Mouse (Mus musculus) lung, postnatal 0 days (tissue): ENCODE data around the gene Smo. TPM values are rescaled to one million over a fixed set of nuclear protein-coding genes. Genes with fewer than 3 reads are reported as not detected.

Source experiments
- ATAC-seq: fragments of 200-750 bp; cut with Nextera tagmentation; 2 replicates; pipeline ENCODE4 v1.8.0; 2017; ENCODE audit warnings: moderate library complexity
- DNase-seq: peaks from one replicate; pipeline ENCODE4 v3.0.0-alpha.2; 2016; ENCODE audit warnings: low spot score
- H3K27ac ChIP-seq: fragments of 300-500 bp; sonication (generic); 2 replicates; pipeline ENCODE4 v1.5.1; 2014; ENCODE audit warnings: antibody characterized with exemption, mild to moderate bottlenecking, low read length, mixed read lengths
- H3K27me3 ChIP-seq: fragments of 300-500 bp; sonication (generic); replicated peaks from 2 replicates; pipeline ENCODE4 v1.6.1; 2014; ENCODE audit warnings: low read length, mixed read lengths; ENCODE audit not compliant: insufficient read depth
- H3K36me3 ChIP-seq: fragments of 300-500 bp; sonication (generic); 2 replicates; pipeline ENCODE4 v1.6.1; 2014; ENCODE audit warnings: low read length, mixed read lengths; ENCODE audit not compliant: insufficient read depth
- H3K4me1 ChIP-seq: fragments of 300-500 bp; sonication (generic); 2 replicates; pipeline ENCODE4 v1.6.1; 2014; ENCODE audit warnings: antibody characterized with exemption, low read depth, low read length, mixed read lengths; ENCODE audit not compliant: insufficient read depth
- H3K4me2 ChIP-seq: fragments of 300-500 bp; sonication (generic); replicated peaks from 2 replicates; pipeline ENCODE4 v1.6.1; 2014; ENCODE audit warnings: low read depth, mild to moderate bottlenecking, low read length, moderate library complexity, mixed read lengths
- H3K4me3 ChIP-seq: fragments of 300-500 bp; sonication (generic); 2 replicates; pipeline ENCODE4 v1.5.1; 2014; ENCODE audit warnings: low read depth, low read length
- H3K9ac ChIP-seq: fragments of 300-500 bp; sonication (generic); replicated peaks from 2 replicates; pipeline ENCODE4 v1.6.1; 2014; ENCODE audit warnings: low read depth, mild to moderate bottlenecking
- H3K9me3 ChIP-seq: fragments of 300-500 bp; sonication (generic); 2 replicates; pipeline ENCODE4 v1.6.1; 2016; ENCODE audit warnings: low read length, mixed read lengths
- CTCF ChIP-seq: IDR thresholded peaks from 2 replicates; pipeline ENCODE4 v1.5.1; 2016; ENCODE audit warnings: antibody characterized with exemption, mild to moderate bottlenecking
- EP300 ChIP-seq: IDR thresholded peaks from 2 replicates; pipeline ENCODE4 v1.6.1; 2016; ENCODE audit warnings: antibody characterized with exemption, mild to moderate bottlenecking, control low read depth
- whole genome bisulfite sequencing: fragments of 180-500 bp; shearing (Covaris S2); extraction: QIAGEN DNeasy Blood & Tissue Kit; methylation state at CpG from one replicate; pipeline ENCODE4 v1.1.7; 2014; 5-methylcytosine and 5-hydroxymethylcytosine counted together
- polyA plus RNA-seq: library from polyadenylated mRNA; unstranded; fragments of >200 nt; fragmentation: Nextera tagmentation; extraction: Ambion mirVana; gene quantifications from 2 replicates; pipeline ENCODE4 v1.2.1, GENCODE M21; 2015

The Smo gene
- polyA plus RNA-seq, 1 experiment from 2014 or later, result 8.8 TPM

GRCm38 (mm10) chr6:29718894-29719329 is 16.4 kb upstream of the Smo start:
- H3K9ac ChIP-seq, result no peak overlapping the region
- H3K27ac ChIP-seq, result no peak overlapping the region
- ATAC-seq (peak; percentile 61), DNase-seq (peak; percentile 43)
- no peaks in the 10 kb centered on the region; the same call in 1 of the 2 replicates for H3K4me1 ChIP-seq
- H3K4me3 ChIP-seq, result peak overlapping the region; percentile 34
- H3K4me2 ChIP-seq, result peak overlapping the region; percentile 60
- no peak for TF ChIP-seq EP300
- no peak for TF ChIP-seq CTCF
- H3K27me3 ChIP-seq, result peaks cover 3% of the 10 kb centered on the region; the same call in 1 of the 2 replicates
- no peaks in the 10 kb centered on the region for H3K36me3 ChIP-seq
- 4% methylated on average over 14 of the region's 15 CpGs for WGBS
- H3K9me3 ChIP-seq, result no peaks in the 10 kb centered on the region

DNA sequence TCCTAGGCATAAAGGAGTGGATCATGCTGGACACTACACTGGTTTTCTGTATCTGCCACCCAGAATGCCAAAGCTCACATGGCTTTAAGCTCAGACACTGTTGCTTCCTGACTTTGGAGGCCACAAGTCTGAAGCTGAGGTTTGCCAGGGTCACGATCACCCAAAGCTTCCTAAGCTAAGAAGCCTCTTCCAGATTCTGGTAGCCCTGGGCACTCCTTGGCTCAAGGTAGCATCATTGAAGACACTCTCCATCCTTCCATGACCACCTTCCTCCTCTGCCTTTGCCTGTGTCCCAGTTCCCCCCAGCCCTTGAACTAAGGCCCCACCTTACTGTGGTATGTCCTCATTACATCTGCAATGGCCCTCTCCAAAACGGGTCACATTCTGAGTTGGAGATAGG is 13.4 kb upstream of the Smo start:
- Histone ChIP-seq H3K4me3 (no peak overlapping the region), H3K4me2 (no peak overlapping the region), H3K27ac (no peak overlapping the region), H3K4me1 (no peaks in the 10 kb centered on the region; the same call in 1 of the 2 replicates), H3K9me3 (no peaks in the 10 kb centered on the region), H3K36me3 (no peaks in the 10 kb centered on the region), H3K27me3 (peaks cover 3% of the 10 kb centered on the region; the same call in 1 of the 2 replicates), H3K9ac (no peak overlapping the region)
- WGBS, result 52% methylated on average over 2 of the region's 2 CpGs
- DNase-seq (no peak), ATAC-seq (no peak)
- TF ChIP-seq CTCF (no peak), EP300 (no peak)

GRCm38 (mm10) chr6:29726576-29727200 is 8.6 kb upstream of the Smo start:
- no peaks in the 10 kb centered on the region for H3K27me3 ChIP-seq
- DNase-seq (peak; percentile 51), ATAC-seq (no peak)
- no peak overlapping the region for H3K9ac ChIP-seq
- no peaks in the 10 kb centered on the region for H3K4me1 ChIP-seq
- H3K27ac ChIP-seq, result no peak overlapping the region
- no peak overlapping the region for H3K4me3 ChIP-seq
- H3K9me3 ChIP-seq, result no peaks in the 10 kb centered on the region
- 27% methylated on average over 1 of the region's 1 CpGs for WGBS
- H3K36me3 ChIP-seq, result no peaks in the 10 kb centered on the region
- TF ChIP-seq EP300 (no peak), CTCF (no peak)
- H3K4me2 ChIP-seq, result no peak overlapping the region

DNA sequence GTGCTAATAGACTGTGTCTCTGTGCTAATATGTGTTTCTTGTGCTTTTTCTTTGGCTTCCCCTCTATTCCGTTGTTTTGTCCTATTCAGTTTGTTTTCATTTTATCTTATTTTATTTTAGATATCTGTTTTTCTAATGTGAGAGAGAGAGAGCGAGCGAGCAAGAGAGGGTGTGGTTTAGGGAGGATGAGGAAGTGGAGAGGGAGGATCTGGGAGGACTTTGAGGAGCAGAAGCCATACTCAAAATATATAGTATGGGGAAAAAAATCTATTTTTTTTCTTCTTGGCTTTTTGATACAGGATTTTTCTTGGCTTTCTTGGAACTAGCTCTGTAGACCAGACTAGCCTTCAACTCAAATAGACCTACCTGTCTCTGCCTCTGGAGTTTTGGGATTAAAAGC is 7.3 kb upstream of the Smo start:
- Histone ChIP-seq H3K27me3 (no peaks in the 10 kb centered on the region), H3K9me3 (no peaks in the 10 kb centered on the region), H3K4me2 (no peak overlapping the region), H3K27ac (no peak overlapping the region), H3K36me3 (no peaks in the 10 kb centered on the region), H3K4me3 (no peak overlapping the region), H3K9ac (no peak overlapping the region), H3K4me1 (no peaks in the 10 kb centered on the region)
- TF ChIP-seq CTCF (no peak), EP300 (no peak)
- DNase-seq (no peak), ATAC-seq (no peak)
- 68% methylated on average over 3 of the region's 3 CpGs for WGBS

- TF ChIP-seq EP300 (no peak), CTCF (no peak)
- no peak for ATAC-seq
- H3K4me1 ChIP-seq, result no peaks in the 10 kb centered on the region
- no peaks in the 10 kb centered on the region for H3K9me3 ChIP-seq
- no peak overlapping the region for H3K4me2 ChIP-seq
- H3K27ac ChIP-seq, result no peak overlapping the region
- no peak overlapping the region for H3K4me3 ChIP-seq
- H3K9ac ChIP-seq, result no peak overlapping the region
- H3K27me3 ChIP-seq, result no peaks in the 10 kb centered on the region
- no peaks in the 10 kb centered on the region for H3K36me3 ChIP-seq
- no peak for DNase-seq
- 60% methylated on average over 1 of the region's 1 CpGs for WGBS
These were observed 5.8 kb upstream of the Smo start for GRCm38 (mm10) chr6:29729491-29729890.

DNA sequence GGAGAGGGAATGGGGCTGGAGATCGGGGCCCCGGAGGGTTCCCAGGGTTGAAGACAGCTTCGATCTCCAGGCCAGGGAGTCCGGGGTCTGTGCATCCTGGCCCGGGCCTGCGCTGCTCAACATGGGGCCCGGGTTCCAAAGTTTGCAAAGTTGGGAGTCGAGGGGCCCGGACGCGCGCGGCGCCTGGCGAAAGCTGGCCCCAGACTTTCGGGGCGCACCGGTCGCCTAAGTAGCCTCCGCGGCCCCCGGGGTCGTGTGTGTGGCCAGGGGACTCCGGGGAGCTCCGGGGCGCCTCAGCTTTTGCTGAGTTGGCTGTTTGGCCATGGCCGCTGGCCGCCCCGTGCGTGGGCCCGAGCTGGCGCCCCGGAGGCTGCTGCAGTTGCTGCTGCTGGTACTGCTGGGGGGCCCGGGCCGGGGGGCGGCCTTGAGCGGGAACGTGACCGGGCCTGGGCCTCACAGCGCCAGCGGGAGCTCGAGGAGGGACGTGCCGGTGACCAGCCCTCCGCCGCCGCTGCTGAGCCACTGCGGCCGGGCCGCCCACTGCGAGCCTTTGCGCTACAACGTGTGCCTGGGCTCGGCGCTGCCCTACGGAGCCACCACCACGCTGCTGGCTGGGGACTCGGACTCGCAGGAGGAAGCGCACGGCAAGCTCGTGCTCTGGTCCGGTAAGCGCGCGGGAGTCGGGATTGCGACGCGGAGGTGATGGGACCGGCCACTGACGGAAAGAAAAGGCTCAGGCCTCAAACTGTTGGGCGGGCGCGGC is 567 bp downstream of the Smo start:
- ATAC-seq (peak; percentile 85), DNase-seq (peak; percentile 79)
- Histone ChIP-seq H3K4me2 (peak overlapping the region; percentile 98), H3K4me1 (peaks cover 7% of the 10 kb centered on the region; the same call in 1 of the 2 replicates), H3K27me3 (no peaks in the 10 kb centered on the region), H3K9ac (peak overlapping the region; percentile 86), H3K4me3 (peak overlapping the region; percentile 82), H3K9me3 (no peaks in the 10 kb centered on the region), H3K27ac (peak overlapping the region; percentile 79), H3K36me3 (no peaks in the 10 kb centered on the region)
- under 1% methylated on average over 56 of the region's 75 CpGs for WGBS
- TF ChIP-seq EP300 (no peak), CTCF (no peak)
